Mouse (Mus musculus): ENCODE data around the gene Mrpl23. TPM values are rescaled to one million over a fixed set of nuclear protein-coding genes. Genes with fewer than 3 reads are reported as not detected.

Gene Mrpl23
- total RNA-seq, 4 experiments from 2014 or later: 1.0 to 5.1 (median 3.1) TPM

DNA sequence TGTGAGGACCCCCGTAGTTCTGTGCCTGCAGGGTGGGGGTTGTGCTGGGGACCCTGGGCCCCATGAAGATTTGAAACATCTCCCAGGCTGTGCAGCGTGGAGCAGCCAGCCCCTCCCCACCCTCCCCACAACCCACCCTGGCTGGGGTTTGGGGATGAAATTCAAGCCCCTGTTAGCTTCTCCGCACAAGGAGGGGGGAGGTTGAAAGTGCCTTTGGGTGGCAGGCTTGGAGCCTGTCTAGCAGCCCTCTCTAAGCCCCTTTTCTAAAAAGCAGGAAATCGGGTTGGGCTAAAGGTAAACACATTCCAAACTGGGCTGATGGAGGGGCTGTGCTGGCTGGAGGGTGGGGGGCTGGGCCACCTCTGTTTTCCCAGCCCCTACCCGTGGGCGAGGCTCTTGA lies 40.5 kb downstream of the Mrpl23 start:
- no peak for DNase-seq (ENCODE audit: low spot score in 2 of 2)

DNA sequence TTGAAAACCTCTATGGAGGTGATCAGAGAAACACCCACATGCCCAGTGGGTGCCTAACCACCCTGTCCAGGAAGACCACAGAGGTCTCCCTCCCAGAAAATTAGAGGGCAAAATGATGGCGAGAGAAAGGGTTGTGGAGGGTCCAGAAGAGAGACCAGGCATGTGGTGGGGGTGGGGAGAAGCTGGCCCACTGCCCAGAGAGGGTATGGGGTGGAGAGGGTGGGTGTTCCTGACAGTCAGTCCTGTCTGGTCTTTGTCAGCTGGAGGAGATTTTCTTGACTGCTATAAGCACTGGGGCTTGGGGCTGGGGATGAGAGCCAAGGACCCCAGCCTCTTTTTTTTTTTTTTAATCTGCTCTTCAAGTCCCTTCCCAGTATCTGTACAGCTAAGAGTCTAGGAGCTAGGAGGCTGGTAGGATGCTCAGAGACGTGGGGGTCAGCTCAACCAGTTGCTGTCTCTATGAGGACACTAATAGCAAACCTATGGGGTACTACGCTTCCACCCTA lies 41.7 kb downstream of the Mrpl23 start:
- no peak for DNase-seq (ENCODE audit: low spot score in 2 of 2)

DNA sequence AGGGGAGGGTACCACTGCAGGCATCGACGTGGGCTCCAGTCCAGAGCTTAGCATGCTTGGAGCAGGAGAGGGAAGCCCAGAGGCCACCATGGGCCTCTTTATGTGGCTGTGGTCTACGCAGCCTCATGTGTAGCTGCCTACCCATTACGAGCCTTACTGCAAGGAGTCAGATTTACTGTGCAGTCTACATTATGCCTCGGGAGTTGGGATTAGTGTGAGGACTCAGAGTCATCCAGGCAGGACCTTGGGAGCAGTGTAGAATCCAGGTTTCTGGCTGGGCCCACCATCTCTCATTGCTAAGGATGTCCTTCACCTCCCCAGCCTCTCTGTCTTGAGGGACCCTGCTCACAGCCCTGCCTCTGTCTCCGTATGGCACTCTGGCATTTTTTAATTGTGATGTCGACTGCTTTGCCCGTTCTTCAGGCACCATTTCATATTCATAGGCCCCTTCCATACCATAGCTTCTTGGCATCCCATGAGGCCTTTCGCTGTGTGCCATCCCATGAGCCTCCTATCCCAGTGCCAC lies 42.4 kb downstream of the Mrpl23 start:
- DNase-seq (ENCODE audit: low spot score in 2 of 2): no peak

DNA sequence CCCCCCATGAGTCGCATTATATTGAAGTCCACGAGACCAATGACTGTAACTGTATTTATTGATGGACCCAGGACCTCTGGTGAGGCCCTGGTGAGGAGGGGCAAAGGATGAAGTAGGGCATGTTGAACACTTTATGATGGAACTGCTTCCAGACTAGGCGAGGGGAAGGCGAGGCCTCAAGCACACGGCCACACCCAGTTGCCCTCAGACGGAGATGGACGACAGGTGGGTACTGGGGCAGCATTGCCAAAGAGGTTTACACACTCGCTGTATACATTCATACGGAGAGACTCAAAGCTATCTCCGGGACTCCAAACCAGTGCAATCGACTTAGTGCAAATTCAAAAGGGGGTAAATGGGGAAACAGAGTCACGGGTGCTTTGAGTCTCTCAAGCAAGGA lies 43.0 kb downstream of the Mrpl23 start:
- DNase-seq (ENCODE audit: low spot score in 2 of 2): no peak

DNA sequence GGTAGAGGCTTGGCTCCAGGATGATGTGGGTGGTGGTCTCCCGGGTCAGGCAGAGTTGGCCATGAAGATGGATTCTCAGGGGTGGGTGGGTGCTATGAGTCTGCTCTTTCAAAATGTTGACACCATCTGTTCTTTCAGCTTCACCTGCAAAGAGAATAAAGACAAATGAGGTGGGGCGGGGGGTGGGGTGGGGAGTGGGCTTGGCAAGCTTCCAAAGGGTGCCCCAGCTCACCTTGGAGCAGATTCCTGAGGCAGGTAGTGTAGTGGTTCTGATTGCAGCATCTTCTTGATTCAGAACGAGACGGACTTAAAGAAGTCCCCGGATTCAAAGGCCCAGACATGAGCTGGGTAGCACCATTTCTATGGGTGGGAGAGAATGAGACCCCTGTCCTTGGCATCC lies 43.5 kb downstream of the Mrpl23 start:
- no peak for DNase-seq (ENCODE audit: low spot score in 2 of 2)

DNA sequence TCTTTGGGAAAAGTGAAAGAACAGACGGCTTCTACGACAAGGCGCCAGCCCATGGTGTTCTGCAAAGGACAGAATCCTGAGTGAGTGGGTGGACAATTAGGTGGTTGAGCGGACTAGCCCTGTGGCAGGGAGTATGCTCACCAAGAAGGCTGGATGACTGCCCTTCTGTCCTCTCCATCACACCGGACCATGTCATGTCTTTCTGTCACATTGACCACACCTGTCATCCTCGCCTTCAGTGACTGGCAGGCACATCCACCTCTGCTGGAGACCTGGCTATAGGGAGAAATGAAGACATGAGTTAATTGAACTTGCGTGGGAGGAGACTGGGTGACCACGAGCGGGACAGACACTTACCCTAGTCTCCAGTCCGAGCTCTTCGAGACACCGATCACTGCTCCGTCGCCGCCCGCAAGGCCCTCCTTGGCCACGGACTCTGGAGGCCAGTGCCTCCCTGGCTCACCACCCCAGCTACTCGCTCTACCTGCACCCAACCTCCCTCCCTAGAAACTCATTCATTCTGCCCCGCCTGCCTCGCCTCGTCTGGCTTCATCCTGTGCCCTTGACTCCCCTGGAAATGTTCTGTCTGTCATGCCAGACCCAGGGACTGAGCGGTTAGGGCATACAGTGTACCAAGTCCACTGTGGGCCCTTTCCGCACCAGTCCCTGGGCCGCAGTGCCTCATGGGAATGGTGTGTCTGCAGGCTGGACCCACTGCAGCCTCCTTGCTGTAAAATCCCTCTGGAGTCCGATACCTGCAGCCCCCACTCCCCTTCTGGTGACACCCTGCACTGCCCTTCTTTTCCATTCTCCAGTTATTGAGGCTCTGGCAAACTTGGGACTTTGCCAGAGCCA lies 44.2 kb downstream of the Mrpl23 start:
- DNase-seq (ENCODE audit: low spot score in 2 of 2): no peak

DNA sequence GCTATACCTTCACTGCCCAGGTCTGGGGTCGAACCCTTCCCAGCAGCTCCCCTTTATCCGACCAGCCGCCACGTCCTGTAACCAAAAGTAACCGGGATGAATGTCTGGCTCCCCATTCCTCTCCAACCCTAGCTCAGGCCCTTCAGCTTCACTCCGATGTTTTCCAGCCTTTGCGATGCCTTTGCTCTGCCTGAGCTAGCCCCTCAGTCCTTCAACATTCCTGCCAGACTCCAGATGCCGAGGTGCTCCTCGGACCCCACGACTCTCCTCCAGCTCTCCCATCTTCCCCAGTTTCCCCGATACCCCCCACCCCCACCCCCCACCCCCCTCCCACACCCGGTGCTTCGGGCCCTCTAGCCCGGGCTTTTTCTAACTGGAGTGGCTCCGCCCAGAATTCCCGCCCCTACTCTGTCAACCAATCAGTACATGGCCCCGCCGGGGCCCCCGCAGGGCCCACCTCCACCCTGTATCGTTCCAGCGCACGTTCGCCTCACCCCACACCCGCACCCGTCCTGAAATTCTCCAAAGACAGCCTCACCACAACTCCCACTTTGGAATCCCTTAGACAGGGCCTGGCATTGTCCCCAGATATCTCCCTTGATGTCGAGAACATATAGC lies 45.4 kb downstream of the Mrpl23 start:
- DNase-seq (ENCODE audit: low spot score in 2 of 2): peak in 1 of 2 experiments; percentile 46

DNA sequence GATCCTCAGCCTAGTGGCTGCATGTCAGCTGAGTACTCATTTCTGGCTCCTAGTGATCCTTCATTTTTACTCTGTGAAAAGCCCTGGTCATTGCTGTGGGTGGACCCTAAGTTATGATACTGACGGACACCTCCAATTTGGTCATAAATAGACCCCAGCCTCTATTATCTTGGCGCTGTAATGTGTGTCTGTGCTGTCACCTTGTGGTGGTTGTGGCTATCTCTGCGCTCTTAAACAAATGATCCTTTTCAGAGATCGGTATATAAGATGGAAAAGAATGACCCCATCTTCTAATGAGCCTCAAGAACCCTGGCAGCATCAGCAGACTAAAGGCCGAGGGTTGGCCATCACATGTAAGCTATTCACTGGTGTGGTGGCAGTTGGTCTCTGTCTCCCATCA lies 46.6 kb downstream of the Mrpl23 start:
- DNase-seq (ENCODE audit: low spot score in 2 of 2): no peak

DNA sequence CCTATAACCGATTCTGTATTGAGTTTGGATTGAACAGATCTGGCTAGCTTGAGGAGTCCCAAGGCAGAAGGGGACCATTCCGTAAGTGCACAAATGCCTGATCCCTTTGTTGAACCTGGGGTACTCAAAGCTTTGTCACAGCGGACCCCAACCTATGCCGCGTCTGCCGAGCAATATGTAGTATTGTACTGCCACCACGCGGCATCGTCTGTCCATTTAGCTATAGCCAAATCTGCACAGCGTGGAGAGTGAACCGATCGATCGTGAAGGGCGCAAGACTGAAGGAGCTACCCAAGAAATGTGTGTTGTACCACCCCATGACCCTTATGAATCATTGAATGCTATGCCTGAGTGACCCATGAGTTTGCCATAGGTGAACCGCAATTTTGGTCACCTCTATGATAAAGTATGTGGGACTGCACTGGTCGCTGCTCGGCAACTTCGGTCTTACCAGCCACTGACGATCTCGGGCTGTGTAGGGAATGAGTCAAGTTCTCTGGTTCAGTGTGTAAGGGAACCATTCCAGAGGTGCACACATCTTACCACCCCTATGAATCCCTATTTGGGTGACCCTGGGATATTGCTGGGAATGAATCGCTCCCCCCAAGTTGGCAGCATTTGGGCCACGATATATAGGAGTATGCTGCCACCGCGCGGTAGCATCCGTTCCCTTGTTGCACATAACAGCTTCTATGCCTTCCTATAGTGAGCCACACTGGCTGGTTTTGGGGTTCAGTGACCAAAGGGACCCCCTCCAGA lies 47.8 kb downstream of the Mrpl23 start:
- peak in 1 of 2 experiments; percentile 39 for DNase-seq (ENCODE audit: low spot score in 2 of 2)

DNA sequence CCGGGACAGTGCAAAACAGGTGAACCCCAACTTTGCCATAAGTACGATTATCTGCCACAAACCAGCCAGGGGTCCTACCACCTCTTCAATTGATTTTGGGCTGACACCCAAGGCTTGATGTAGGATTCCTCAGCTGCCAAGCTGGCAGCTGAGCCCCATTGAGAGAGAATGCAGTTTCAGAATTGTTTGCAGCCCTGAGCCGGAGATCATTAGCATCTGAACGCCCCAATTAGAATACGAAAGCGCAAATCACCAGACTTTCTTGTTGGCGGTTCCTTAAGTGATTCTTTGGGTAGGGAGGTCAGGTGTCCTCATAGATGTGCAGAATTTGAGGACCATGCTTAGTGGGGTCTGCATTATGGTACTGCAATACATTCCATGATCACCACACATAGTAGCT lies 48.7 kb downstream of the Mrpl23 start:
- no peak for DNase-seq (ENCODE audit: low spot score in 2 of 2)

DNA sequence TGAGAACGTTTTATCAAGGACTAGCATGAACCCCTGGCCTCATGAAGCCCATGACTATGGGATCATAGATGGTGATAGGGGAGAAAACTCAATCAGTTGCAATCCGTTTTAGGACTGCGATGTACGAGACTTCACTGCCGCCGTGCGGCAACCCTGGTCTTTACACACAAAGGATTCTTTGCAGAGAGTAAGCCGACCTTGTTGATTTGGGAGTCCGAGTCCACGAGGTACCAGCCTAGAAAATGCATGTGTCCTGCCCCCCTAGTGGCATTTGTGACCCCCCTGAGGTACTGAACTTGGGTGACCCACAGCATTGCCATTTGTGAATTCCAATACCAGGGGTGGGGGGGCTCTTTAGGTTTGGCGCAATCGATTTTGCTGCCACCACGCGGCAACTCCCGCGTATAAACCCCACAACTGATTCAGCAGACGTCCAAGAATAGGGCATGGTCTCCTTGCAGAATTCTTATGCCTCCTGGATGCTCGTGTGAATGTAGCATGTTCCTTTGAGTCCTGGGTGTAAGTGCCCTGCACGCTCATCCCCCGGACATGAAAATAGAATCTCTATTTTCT lies 49.3 kb downstream of the Mrpl23 start:
- DNase-seq (ENCODE audit: low spot score in 2 of 2): peak in 1 of 2 experiments; percentile 41

DNA sequence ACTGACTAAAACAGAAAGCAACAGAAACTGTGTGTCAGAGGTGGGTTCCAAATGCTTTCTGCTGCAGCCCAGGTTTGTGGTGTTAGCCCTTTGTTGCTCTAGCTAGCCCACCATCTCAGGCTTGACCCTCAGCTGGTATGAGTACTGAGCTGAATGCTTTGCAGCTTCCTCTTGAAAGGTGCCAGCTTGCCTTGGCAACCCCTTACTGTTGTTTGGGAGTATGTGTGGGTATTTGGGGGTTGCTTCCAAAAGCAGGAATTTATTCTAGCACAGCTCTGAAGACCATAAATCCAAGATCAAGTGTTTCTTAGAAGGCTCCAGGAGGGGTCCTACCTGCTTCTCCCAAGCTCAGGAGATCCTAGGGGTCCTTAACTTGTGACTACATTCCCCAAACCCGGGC lies 52.4 kb downstream of the Mrpl23 start:
- no peak for DNase-seq (ENCODE audit: low spot score in 2 of 2)

DNA sequence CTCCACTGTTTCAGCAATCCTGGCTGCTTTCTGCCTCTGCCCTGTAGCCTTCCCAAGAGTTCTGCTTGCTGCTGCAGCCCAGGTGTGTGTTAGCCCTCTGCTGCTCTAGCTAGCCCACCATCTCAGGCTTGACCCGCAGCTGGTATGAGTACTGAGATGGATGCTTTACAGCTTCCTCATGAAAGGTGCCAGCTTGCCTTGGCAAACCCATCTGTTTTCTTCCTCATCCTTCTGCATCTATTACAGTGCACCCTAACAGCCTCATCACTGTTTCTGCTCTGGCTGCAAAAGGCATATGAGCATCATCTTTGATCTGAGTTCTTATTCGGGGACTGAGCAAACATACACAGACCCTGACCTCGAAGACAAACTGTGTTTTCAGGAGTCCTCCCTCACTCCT lies 53.4 kb downstream of the Mrpl23 start:
- DNase-seq (ENCODE audit: low spot score in 2 of 2): no peak

DNA sequence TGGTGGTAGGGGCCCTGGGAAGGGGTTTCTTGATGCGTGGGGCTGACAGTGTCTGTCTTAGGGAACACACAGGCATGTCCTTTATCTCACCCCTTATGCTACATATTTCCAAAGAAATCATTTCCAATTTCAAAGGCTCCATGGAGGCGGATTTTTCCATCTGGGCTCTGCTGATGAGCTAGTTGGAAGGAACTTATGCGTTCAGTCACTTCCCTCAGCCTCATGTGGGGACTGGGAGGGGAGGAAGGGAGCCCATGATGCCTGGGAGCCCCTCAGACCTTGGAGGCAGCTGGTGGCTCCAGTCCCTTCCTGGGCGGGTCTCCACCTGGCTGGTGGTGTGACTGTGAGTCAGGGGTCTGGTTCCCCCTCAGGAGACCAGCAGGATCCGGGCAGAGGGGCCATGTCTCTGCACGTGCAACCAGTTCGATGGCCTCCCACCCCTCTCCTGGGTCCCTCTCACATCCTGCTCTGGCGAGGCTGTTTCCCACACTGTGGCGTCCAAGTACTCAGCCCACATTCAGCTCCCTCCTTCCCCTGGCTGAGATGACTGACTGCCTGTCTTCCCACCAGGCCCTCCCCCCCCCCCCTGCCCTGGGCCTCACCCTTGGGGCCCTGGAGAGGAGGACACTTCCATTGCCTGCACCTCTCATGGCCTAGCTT lies 55.9 kb downstream of the Mrpl23 start:
- DNase-seq (ENCODE audit: low spot score in 2 of 2): no peak

Small RNAs within 50 kb of the gene (microRNA-seq; reads per million reads assigned to microRNA genes)
- gene Mir675: 20.8 reads per million, percentile 19 among the genes with 10 or more reads in this experiment

Other genes starting within 250 kb of the Mrpl23 start
- gene Krtap5-1, start 235.6 kb upstream of the Mrpl23 start, total RNA-seq (2022): not detected
- not detected for gene Krtap5-4, start 229.1 kb upstream of the Mrpl23 start, total RNA-seq (2022)
- gene Ifitm10, start 158.9 kb upstream of the Mrpl23 start, total RNA-seq (2022): 1 to 10 TPM; 1.6 to 2.4 (median 2.1) TPM
- 1 to 10 TPM; 1.7 to 8.5 (median 4.8) TPM for gene Gm49369, start 150.0 kb upstream of the Mrpl23 start, total RNA-seq (2022)
- 100 to 1,000 TPM; 443 to 485 (median 471) TPM for gene Ctsd, start 144.6 kb upstream of the Mrpl23 start, total RNA-seq (2022)
- gene Syt8, start 97.8 kb upstream of the Mrpl23 start, total RNA-seq (2022): not detected
- gene Tnni2, start 90.9 kb upstream of the Mrpl23 start, total RNA-seq (2022): over 10,000 TPM; 16,943 to 22,105 (median 19,624) TPM
- gene Lsp1, start 71.9 kb upstream of the Mrpl23 start, total RNA-seq (2022): 10 to 100 TPM; 22.8 to 39.1 (median 34.1) TPM
- gene Tnnt3, start 33.9 kb upstream of the Mrpl23 start, total RNA-seq (2022): over 10,000 TPM; 31,851 to 38,724 (median 35,835) TPM
- gene Igf2, start 134.1 kb downstream of the Mrpl23 start, total RNA-seq (2022): 10 to 100 TPM; 15.7 to 28.1 (median 22.3) TPM
- not detected for gene Gm49394, start 137.3 kb downstream of the Mrpl23 start, total RNA-seq (2022)
- not detected for gene Ins2, start 210.7 kb downstream of the Mrpl23 start, total RNA-seq (2022)

All from gastrocnemius, adult 8-10 months (tissue).